Mouse (Mus musculus): ENCODE results near the gene Adipor2. TPM values are rescaled to one million over a fixed set of nuclear protein-coding genes. Genes with fewer than 3 reads are reported as not detected.

Adipor2 gene
- polyA plus RNA-seq, 1 experiment from 2014 or later, result 34.5 TPM

- H3K4me2 ChIP-seq (replicated peaks; ENCODE audit: low read depth, low read length), result no peak overlapping the region
- peak; percentile 50 for DNase-seq (ENCODE audit: low spot score)
- no peaks in the 10 kb centered on the region for H3K36me3 ChIP-seq (ENCODE audit: control insufficient read depth, insufficient read depth, low read length)
- H3K9me3 ChIP-seq (ENCODE audit: control insufficient read depth, low read length), result no peaks in the 10 kb centered on the region
- H3K9ac ChIP-seq (ENCODE audit: low read depth, low read length), result no peak overlapping the region
- no peak for ATAC-seq (ENCODE audit: low FRiP score)
- H3K4me1 ChIP-seq (replicated peaks; ENCODE audit: control insufficient read depth, insufficient read depth, low read length), result no peaks in the 10 kb centered on the region
- no peaks in the 10 kb centered on the region for H3K27me3 ChIP-seq (ENCODE audit: control insufficient read depth, insufficient read depth, low read length)
- no peak overlapping the region for H3K27ac ChIP-seq (ENCODE audit: low read depth, low read length)
- no peak overlapping the region for H3K4me3 ChIP-seq (ENCODE audit: low read depth, low read length)
- WGBS, result 46% methylated on average over 2 of the region's 2 CpGs
These were observed 13.0 kb upstream of the Adipor2 start for GRCm38 (mm10) chr6:119430508-119430907.

- ATAC-seq (ENCODE audit: low FRiP score) (no peak), DNase-seq (ENCODE audit: low spot score) (no peak)
- H3K4me3 ChIP-seq (ENCODE audit: low read depth, low read length), result no peak overlapping the region
- H3K36me3 ChIP-seq (ENCODE audit: control insufficient read depth, insufficient read depth, low read length), result no peaks in the 10 kb centered on the region
- no peak overlapping the region for H3K9ac ChIP-seq (ENCODE audit: low read depth, low read length)
- H3K9me3 ChIP-seq (ENCODE audit: control insufficient read depth, low read length), result no peaks in the 10 kb centered on the region
- H3K4me2 ChIP-seq (replicated peaks; ENCODE audit: low read depth, low read length), result no peak overlapping the region
- 98% methylated on average over 13 of the region's 13 CpGs for WGBS
- H3K27me3 ChIP-seq (ENCODE audit: control insufficient read depth, insufficient read depth, low read length), result no peaks in the 10 kb centered on the region
- H3K4me1 ChIP-seq (replicated peaks; ENCODE audit: control insufficient read depth, insufficient read depth, low read length), result no peaks in the 10 kb centered on the region
- H3K27ac ChIP-seq (ENCODE audit: low read depth, low read length), result no peak overlapping the region
These were observed 11.8 kb upstream of the Adipor2 start for GRCm38 (mm10) chr6:119429311-119429710.

DNA sequence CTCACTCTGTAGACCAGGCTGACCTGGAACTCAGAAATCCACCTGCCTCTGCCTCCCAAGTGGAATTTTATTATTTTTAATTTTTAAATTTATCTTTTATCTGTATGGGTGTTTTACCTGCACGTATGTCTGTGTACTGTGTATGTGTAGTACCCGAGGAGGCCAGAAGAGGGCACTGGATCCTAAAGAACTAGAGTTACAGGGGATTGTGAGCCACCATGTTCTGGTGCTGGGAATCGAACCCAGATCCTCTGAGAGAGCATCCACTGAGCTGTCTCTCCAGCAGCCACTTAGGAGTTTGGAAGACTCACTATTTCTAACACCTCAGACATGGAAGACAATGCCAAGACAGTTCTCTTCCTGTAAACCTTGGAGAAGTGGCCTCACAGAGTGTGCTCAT lies 11.1 kb upstream of the Adipor2 start:
- H3K4me2 ChIP-seq (replicated peaks; ENCODE audit: low read depth, low read length), result no peak overlapping the region
- H3K9me3 ChIP-seq (ENCODE audit: control insufficient read depth, low read length), result no peaks in the 10 kb centered on the region
- H3K4me1 ChIP-seq (replicated peaks; ENCODE audit: control insufficient read depth, insufficient read depth, low read length), result no peaks in the 10 kb centered on the region
- no peak overlapping the region for H3K4me3 ChIP-seq (ENCODE audit: low read depth, low read length)
- H3K27me3 ChIP-seq (ENCODE audit: control insufficient read depth, insufficient read depth, low read length), result no peaks in the 10 kb centered on the region
- no peak for ATAC-seq (ENCODE audit: low FRiP score)
- no peaks in the 10 kb centered on the region for H3K36me3 ChIP-seq (ENCODE audit: control insufficient read depth, insufficient read depth, low read length)
- H3K9ac ChIP-seq (ENCODE audit: low read depth, low read length), result no peak overlapping the region
- DNase-seq (ENCODE audit: low spot score), result no peak
- WGBS, result 87% methylated on average over 3 of the region's 3 CpGs
- no peak overlapping the region for H3K27ac ChIP-seq (ENCODE audit: low read depth, low read length)

DNA sequence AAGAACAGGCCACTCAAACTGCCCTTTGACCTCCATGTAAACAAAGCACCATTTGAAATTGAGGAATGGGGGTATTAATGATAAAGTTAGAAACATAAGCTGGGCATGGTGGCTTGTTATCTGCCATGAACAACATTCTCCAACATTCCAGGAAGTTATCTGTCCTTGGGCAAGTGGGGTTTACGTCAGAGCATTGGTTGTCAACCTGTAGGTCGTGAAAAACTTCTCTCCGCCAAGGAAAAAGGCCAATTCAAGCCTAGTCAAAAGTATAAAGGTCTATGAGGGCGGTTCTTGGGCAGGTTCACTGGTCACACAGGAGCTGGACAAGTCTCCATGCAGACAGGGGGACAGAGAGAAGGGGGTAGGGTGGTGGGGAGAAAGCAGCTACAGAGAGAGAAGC lies 3.5 kb upstream of the Adipor2 start:
- no peaks in the 10 kb centered on the region for H3K36me3 ChIP-seq (ENCODE audit: control insufficient read depth, insufficient read depth, low read length)
- no peaks in the 10 kb centered on the region for H3K9me3 ChIP-seq (ENCODE audit: control insufficient read depth, low read length)
- H3K27ac ChIP-seq (ENCODE audit: low read depth, low read length), result no peak overlapping the region
- H3K4me2 ChIP-seq (replicated peaks; ENCODE audit: low read depth, low read length), result no peak overlapping the region
- peaks cover 5% of the 10 kb centered on the region; the same call in 1 of the 2 replicates for H3K4me1 ChIP-seq (replicated peaks; ENCODE audit: control insufficient read depth, insufficient read depth, low read length)
- DNase-seq (ENCODE audit: low spot score) (no peak), ATAC-seq (ENCODE audit: low FRiP score) (no peak)
- no peak overlapping the region for H3K4me3 ChIP-seq (ENCODE audit: low read depth, low read length)
- no peaks in the 10 kb centered on the region for H3K27me3 ChIP-seq (ENCODE audit: control insufficient read depth, insufficient read depth, low read length)
- 89% methylated on average over 4 of the region's 4 CpGs for WGBS
- no peak overlapping the region for H3K9ac ChIP-seq (ENCODE audit: low read depth, low read length)

DNA sequence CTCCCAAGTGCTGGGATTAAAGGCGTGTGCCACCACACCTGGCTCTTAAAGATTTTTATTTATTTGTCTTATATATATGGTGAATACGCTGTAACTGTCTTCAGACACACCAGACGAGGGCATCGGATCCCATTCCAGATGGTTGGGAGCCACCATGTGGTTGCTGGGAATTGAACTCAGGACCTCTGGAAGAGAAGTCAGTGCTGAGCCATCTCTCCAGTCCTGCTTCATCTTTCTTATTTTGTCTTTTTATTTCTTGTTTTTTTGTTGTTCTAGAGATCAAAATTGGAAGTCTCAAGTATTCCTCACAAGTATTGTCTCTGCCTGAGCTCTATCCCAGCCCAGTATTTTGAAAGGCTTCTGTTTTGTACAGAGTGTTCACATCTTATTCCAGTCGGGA lies 2.9 kb upstream of the Adipor2 start:
- Histone ChIP-seq H3K4me2 (replicated peaks; ENCODE audit: low read depth, low read length) (no peak overlapping the region), H3K4me3 (ENCODE audit: low read depth, low read length) (no peak overlapping the region), H3K36me3 (ENCODE audit: control insufficient read depth, insufficient read depth, low read length) (no peaks in the 10 kb centered on the region), H3K27me3 (ENCODE audit: control insufficient read depth, insufficient read depth, low read length) (no peaks in the 10 kb centered on the region), H3K4me1 (replicated peaks; ENCODE audit: control insufficient read depth, insufficient read depth, low read length) (peaks cover 5% of the 10 kb centered on the region; the same call in 1 of the 2 replicates), H3K9ac (ENCODE audit: low read depth, low read length) (no peak overlapping the region), H3K27ac (ENCODE audit: low read depth, low read length) (no peak overlapping the region), H3K9me3 (ENCODE audit: control insufficient read depth, low read length) (no peaks in the 10 kb centered on the region)
- DNase-seq (ENCODE audit: low spot score) (no peak), ATAC-seq (ENCODE audit: low FRiP score) (no peak)
- 92% methylated on average over 5 of the region's 5 CpGs for WGBS

DNA sequence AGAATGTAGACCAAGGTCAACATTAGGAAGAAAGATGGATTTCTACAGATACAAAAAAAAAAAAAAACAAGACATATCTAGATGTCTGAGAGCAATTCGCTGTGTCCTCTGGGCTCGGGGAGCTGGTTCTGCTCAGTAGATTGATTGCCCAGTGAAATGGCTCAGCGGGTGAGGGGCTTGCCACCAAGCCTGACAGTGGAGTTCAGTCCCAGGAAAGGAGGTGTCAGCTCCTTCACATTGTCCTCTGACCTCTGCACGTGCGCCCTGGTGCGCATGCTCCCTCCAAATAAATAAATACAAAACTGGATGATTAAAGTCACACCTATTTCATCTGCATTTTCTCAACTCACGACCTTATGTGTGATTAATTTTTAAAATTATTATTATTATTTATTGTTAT lies 1.9 kb upstream of the Adipor2 start:
- Histone ChIP-seq H3K36me3 (ENCODE audit: control insufficient read depth, insufficient read depth, low read length) (no peaks in the 10 kb centered on the region), H3K27ac (ENCODE audit: low read depth, low read length) (no peak overlapping the region), H3K9ac (ENCODE audit: low read depth, low read length) (no peak overlapping the region), H3K4me3 (ENCODE audit: low read depth, low read length) (no peak overlapping the region), H3K9me3 (ENCODE audit: control insufficient read depth, low read length) (no peaks in the 10 kb centered on the region), H3K4me2 (replicated peaks; ENCODE audit: low read depth, low read length) (no peak overlapping the region), H3K4me1 (replicated peaks; ENCODE audit: control insufficient read depth, insufficient read depth, low read length) (peaks cover 5% of the 10 kb centered on the region; the same call in 1 of the 2 replicates), H3K27me3 (ENCODE audit: control insufficient read depth, insufficient read depth, low read length) (no peaks in the 10 kb centered on the region)
- DNase-seq (ENCODE audit: low spot score) (peak; percentile 41), ATAC-seq (ENCODE audit: low FRiP score) (peak; percentile 29; the same call in 1 of the 2 replicates)
- 19% methylated on average over 7 of the region's 7 CpGs for WGBS

DNA sequence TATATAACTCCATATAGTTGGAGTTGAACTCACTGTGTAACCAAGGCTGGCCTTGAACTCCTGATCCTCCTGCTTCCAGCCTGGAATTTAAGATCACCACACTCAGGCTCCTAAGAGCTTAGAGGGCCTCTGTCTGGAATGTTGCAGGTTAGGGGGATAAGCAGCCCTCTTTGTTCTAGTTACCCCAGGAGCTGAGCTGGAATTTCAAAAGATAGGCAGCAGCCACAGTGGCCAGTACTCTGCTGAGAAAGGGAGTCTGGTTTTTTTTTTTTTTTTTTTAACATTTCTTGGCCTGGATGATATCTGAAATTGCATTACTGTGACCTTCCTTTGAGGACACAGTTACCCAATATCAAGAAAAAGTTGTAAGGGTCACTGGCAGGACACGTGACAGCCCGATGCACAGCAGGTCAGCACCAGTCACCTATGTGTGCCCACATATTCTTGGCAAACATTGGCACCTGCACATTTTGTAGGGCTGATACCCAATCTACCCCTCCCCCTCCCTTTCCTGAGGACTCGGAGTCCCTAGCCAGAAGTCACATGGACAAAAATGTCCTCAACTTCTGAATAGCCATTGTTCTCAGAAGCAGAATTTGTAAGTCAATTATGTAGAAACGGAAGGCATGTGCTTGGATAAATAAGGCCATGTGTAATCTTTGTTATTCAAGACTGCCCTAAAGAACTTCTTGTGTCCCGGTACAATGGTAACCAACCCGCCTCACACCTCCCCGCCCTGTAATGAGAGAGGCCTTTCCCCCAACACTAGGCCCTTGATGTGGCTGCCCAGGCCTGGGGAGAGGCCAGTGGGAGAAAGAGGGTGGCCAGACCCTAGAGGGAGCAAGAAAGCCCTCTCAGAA lies 1.1 kb upstream of the Adipor2 start:
- no peaks in the 10 kb centered on the region for H3K9me3 ChIP-seq (ENCODE audit: control insufficient read depth, low read length)
- H3K9ac ChIP-seq (ENCODE audit: low read depth, low read length), result no peak overlapping the region
- H3K4me3 ChIP-seq (ENCODE audit: low read depth, low read length), result no peak overlapping the region
- peak overlapping the region; percentile 13 for H3K27ac ChIP-seq (ENCODE audit: low read depth, low read length)
- H3K27me3 ChIP-seq (ENCODE audit: control insufficient read depth, insufficient read depth, low read length), result no peaks in the 10 kb centered on the region
- peaks cover 5% of the 10 kb centered on the region; the same call in 1 of the 2 replicates for H3K4me1 ChIP-seq (replicated peaks; ENCODE audit: control insufficient read depth, insufficient read depth, low read length)
- H3K36me3 ChIP-seq (ENCODE audit: control insufficient read depth, insufficient read depth, low read length), result no peaks in the 10 kb centered on the region
- DNase-seq (ENCODE audit: low spot score), result peak; percentile 62
- no peak overlapping the region for H3K4me2 ChIP-seq (replicated peaks; ENCODE audit: low read depth, low read length)
- ATAC-seq (ENCODE audit: low FRiP score), result peak; percentile 84
- WGBS, result 18% methylated on average over 7 of the region's 7 CpGs

DNA sequence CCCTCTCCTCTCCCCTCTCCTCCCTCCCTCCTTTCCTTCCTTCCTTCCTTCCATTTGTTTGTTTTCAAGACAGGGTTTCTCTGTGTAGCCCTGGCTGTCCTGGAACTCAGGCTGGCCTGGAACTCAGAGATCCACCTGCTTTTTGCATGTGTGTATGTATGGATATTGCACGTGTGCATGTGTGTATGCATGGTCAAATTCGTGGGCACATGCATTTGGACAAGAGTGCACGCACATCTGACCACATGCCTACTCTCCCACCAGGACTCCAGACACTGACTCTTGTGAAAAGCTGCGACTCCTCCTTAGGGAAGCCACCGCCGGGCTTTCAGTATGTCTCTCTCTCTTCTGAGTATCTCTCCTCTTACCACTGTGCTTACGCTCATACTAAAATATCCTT lies 317 bp upstream of the Adipor2 start:
- H3K4me3 ChIP-seq (ENCODE audit: low read depth, low read length), result no peak overlapping the region
- peaks cover 5% of the 10 kb centered on the region; the same call in 1 of the 2 replicates for H3K4me1 ChIP-seq (replicated peaks; ENCODE audit: control insufficient read depth, insufficient read depth, low read length)
- no peaks in the 10 kb centered on the region for H3K27me3 ChIP-seq (ENCODE audit: control insufficient read depth, insufficient read depth, low read length)
- WGBS, result 52% methylated on average over 7 of the region's 7 CpGs
- no peak overlapping the region for H3K4me2 ChIP-seq (replicated peaks; ENCODE audit: low read depth, low read length)
- H3K27ac ChIP-seq (ENCODE audit: low read depth, low read length), result no peak overlapping the region
- no peaks in the 10 kb centered on the region for H3K36me3 ChIP-seq (ENCODE audit: control insufficient read depth, insufficient read depth, low read length)
- DNase-seq (ENCODE audit: low spot score), result peak; percentile 14
- H3K9ac ChIP-seq (ENCODE audit: low read depth, low read length), result no peak overlapping the region
- no peaks in the 10 kb centered on the region for H3K9me3 ChIP-seq (ENCODE audit: control insufficient read depth, low read length)
- 0 out of 2 replicates have a peak, but pooled peaks have one; percentile 1 for ATAC-seq (ENCODE audit: low FRiP score)

- no peaks in the 10 kb centered on the region for H3K27me3 ChIP-seq (ENCODE audit: control insufficient read depth, insufficient read depth, low read length)
- DNase-seq (ENCODE audit: low spot score) (no peak), ATAC-seq (ENCODE audit: low FRiP score) (no peak)
- H3K4me2 ChIP-seq (replicated peaks; ENCODE audit: low read depth, low read length), result no peak overlapping the region
- no peak overlapping the region for H3K27ac ChIP-seq (ENCODE audit: low read depth, low read length)
- 67% methylated on average over 6 of the region's 6 CpGs for WGBS
- no peak overlapping the region for H3K4me3 ChIP-seq (ENCODE audit: low read depth, low read length)
- no peaks in the 10 kb centered on the region for H3K36me3 ChIP-seq (ENCODE audit: control insufficient read depth, insufficient read depth, low read length)
- H3K9me3 ChIP-seq (ENCODE audit: control insufficient read depth, low read length), result no peaks in the 10 kb centered on the region
- peaks cover 5% of the 10 kb centered on the region; the same call in 1 of the 2 replicates for H3K4me1 ChIP-seq (replicated peaks; ENCODE audit: control insufficient read depth, insufficient read depth, low read length)
- H3K9ac ChIP-seq (ENCODE audit: low read depth, low read length), result no peak overlapping the region
These were observed 861 bp downstream of the Adipor2 start for GRCm38 (mm10) chr6:119416643-119417042.

Data from hindbrain, embryonic 11.5 days (tissue).